Mouse (Mus musculus) forebrain, embryonic 12.5 days (tissue): ENCODE data around the gene Padi4. TPM values are rescaled to one million over a fixed set of nuclear protein-coding genes. Genes with fewer than 3 reads are reported as not detected.

Experiments
- microRNA-seq: library from miRNA; unstranded; fragments of <30 nt; microRNA quantifications from one replicate; pipeline ENCODE4, GENCODE M21; 2017
- polyA plus RNA-seq: library from polyadenylated mRNA; unstranded; fragments of >200 nt; fragmentation: Nextera tagmentation; extraction: Ambion mirVana; gene quantifications from 2 replicates; pipeline ENCODE4 v1.2.1, GENCODE M21; 2016

Padi4 gene
- polyA plus RNA-seq, 1 experiment from 2014 or later = 1.8 TPM

Small RNAs within 50 kb of the gene (microRNA-seq; reads per million reads assigned to microRNA genes)
- gene Gm25951 = not detected

Other genes with a start within 250 kb of the Padi4 start
- gene Arhgef10l, start 108.2 kb downstream of the Padi4 start, polyA plus RNA-seq = 26.1 and 31.1 TPM in 2 replicates
- gene Rcc2, start 73.7 kb downstream of the Padi4 start, polyA plus RNA-seq = 45.9 and 81.3 TPM in 2 replicates
- gene Padi6, start 31.6 kb downstream of the Padi4 start, polyA plus RNA-seq = not detected in 2 replicates
- 0.06 TPM in 1 of 2 replicates, not detected in the other for gene Padi3, start 36.4 kb upstream of the Padi4 start, polyA plus RNA-seq
- gene Padi1, start 71.5 kb upstream of the Padi4 start, polyA plus RNA-seq = 0.10 TPM in 1 of 2 replicates, not detected in the other
- gene Padi2, start 132.1 kb upstream of the Padi4 start, polyA plus RNA-seq = 0.45 and 0.74 TPM in 2 replicates
- gene Sdhb, start 187.0 kb upstream of the Padi4 start, polyA plus RNA-seq = 380 and 396 TPM in 2 replicates
- gene Atp13a2, start 212.6 kb upstream of the Padi4 start, polyA plus RNA-seq = 75.5 and 82.3 TPM in 2 replicates
- gene Mfap2, start 236.2 kb upstream of the Padi4 start, polyA plus RNA-seq = 250 and 275 TPM in 2 replicates